Mouse (Mus musculus) lung, postnatal 0 days (tissue): ENCODE results near the gene Slc35c2.

Source experiments
- CTCF ChIP-seq: IDR thresholded peaks from 2 replicates; pipeline ENCODE4 v1.5.1; 2016; ENCODE audit warnings: antibody characterized with exemption, mild to moderate bottlenecking
- EP300 ChIP-seq: IDR thresholded peaks from 2 replicates; pipeline ENCODE4 v1.6.1; 2016; ENCODE audit warnings: antibody characterized with exemption, mild to moderate bottlenecking, control low read depth

GRCm38 (mm10) chr2:165266739-165267138 lies 20.9 kb downstream of the Slc35c2 start:
- TF ChIP-seq EP300 (no peak), CTCF (no peak)
